Mouse (Mus musculus) subcutaneous adipose tissue, adult 2 months (tissue): Measurements from ENCODE around the gene Atf6b. TPM values are rescaled to one million over a fixed set of nuclear protein-coding genes. Genes with fewer than 3 reads are reported as not detected.

Experiments used
- polyA plus RNA-seq: library from polyadenylated mRNA; depleted of rRNA; stranded (reverse); fragments of >200 nt; gene quantifications from 2 replicates; pipeline ENCODE4 v1.2.3, GENCODE M21; 2012; ENCODE audit warnings: low replicate concordance; rRNA removed

The Atf6b gene
- polyA plus RNA-seq: 65.5 and 103 TPM in 2 replicates

GRCm38 (mm10) chr17:34646906-34647787, at the start of gene Atf6b:
Atf6b (plus strand) TSS chr17:34647146.

GRCm38 (mm10) chr17:34597566-34598095, 49.3 kb upstream of the Atf6b start, which contains the start of gene Ager:
Ager (plus strand) TSS chr17:34597862.

GRCm38 (mm10) chr17:34603375-34604060, 43.4 kb upstream of the Atf6b start, which contains the start of gene Rnf5:
Rnf5 (minus strand) TSS chr17:34603690.

GRCm38 (mm10) chr17:34604061-34604508, 42.9 kb upstream of the Atf6b start, which contains the start of gene Agpat1:
Agpat1 (plus strand) TSS chr17:34604262.

GRCm38 (mm10) chr17:34615871-34616270, 31.1 kb upstream of the Atf6b start, which contains the start of gene Egfl8:
Egfl8 (minus strand) TSS chr17:34615971.

GRCm38 (mm10) chr17:34627943-34628643, 18.9 kb upstream of the Atf6b start, which contains the start of gene Ppt2:
Ppt2 (minus strand) TSS chr17:34628510.

GRCm38 (mm10) chr17:34629221-34629751, 17.7 kb upstream of the Atf6b start, which contains the start of gene Prrt1:
Prrt1 (plus strand) TSS chr17:34629533.

GRCm38 (mm10) chr17:34644608-34645007, 2.3 kb upstream of the Atf6b start, which contains the start of gene Fkbpl:
Fkbpl (plus strand) TSS chr17:34644764.

GRCm38 (mm10) chr17:34670235-34670634, 23.3 kb downstream of the Atf6b start, which contains the start of gene Tnxb:
Tnxb (plus strand) TSS chr17:34670535.

Other genes with a start within 250 kb of the Atf6b start
- 0.94 and 1.8 TPM in 2 replicates for gene BC051142, start 248.3 kb upstream of the Atf6b start, polyA plus RNA-seq
- 0.40 TPM in 1 of 2 replicates, not detected in the other for gene Btnl4, start 169.8 kb upstream of the Atf6b start, polyA plus RNA-seq
- gene Btnl6, start 129.8 kb upstream of the Atf6b start, polyA plus RNA-seq: not detected in 2 replicates
- gene Notch4, start 82.9 kb upstream of the Atf6b start, polyA plus RNA-seq: 22.4 and 68.7 TPM in 2 replicates
- 14.5 and 19.6 TPM in 2 replicates for gene Gpsm3, start 57.3 kb upstream of the Atf6b start, polyA plus RNA-seq
- 51.4 and 93.8 TPM in 2 replicates for gene Pbx2, start 55.9 kb upstream of the Atf6b start, polyA plus RNA-seq
- 2.8 and 4.0 TPM in 2 replicates for gene Ager, start 49.3 kb upstream of the Atf6b start, polyA plus RNA-seq
- gene Rnf5, start 43.5 kb upstream of the Atf6b start, polyA plus RNA-seq: 90.6 and 100 TPM in 2 replicates
- 234 and 241 TPM in 2 replicates for gene Agpat1, start 42.9 kb upstream of the Atf6b start, polyA plus RNA-seq
- gene Egfl8, start 31.2 kb upstream of the Atf6b start, polyA plus RNA-seq: 5.7 and 6.5 TPM in 2 replicates
- 51.8 and 56.8 TPM in 2 replicates for gene Ppt2, start 18.6 kb upstream of the Atf6b start, polyA plus RNA-seq
- gene Prrt1, start 17.6 kb upstream of the Atf6b start, polyA plus RNA-seq: 3.7 and 6.6 TPM in 2 replicates
- gene Fkbpl, start 2.4 kb upstream of the Atf6b start, polyA plus RNA-seq: 6.4 and 7.2 TPM in 2 replicates
- 90.8 and 117 TPM in 2 replicates for gene Tnxb, start 23.4 kb downstream of the Atf6b start, polyA plus RNA-seq
- gene C4b, start 96.7 kb downstream of the Atf6b start, polyA plus RNA-seq: 136 and 385 TPM in 2 replicates
- gene Cyp21a1, start 157.4 kb downstream of the Atf6b start, polyA plus RNA-seq: 0.26 and 1.6 TPM in 2 replicates
- 37.5 and 44.6 TPM in 2 replicates for gene Stk19, start 189.8 kb downstream of the Atf6b start, polyA plus RNA-seq
- 65.8 and 69.5 TPM in 2 replicates for gene Dxo, start 189.9 kb downstream of the Atf6b start, polyA plus RNA-seq
- 92.6 and 103 TPM in 2 replicates for gene Skiv2l, start 203.1 kb downstream of the Atf6b start, polyA plus RNA-seq
- gene Nelfe, start 203.2 kb downstream of the Atf6b start, polyA plus RNA-seq: 26.6 and 41.9 TPM in 2 replicates
- 75.6 and 198 TPM in 2 replicates for gene Cfb, start 215.4 kb downstream of the Atf6b start, polyA plus RNA-seq
- gene Zbtb12, start 232.3 kb downstream of the Atf6b start, polyA plus RNA-seq: 7.5 and 24.8 TPM in 2 replicates
- not detected in 2 replicates for gene Gm20547, start 234.9 kb downstream of the Atf6b start, polyA plus RNA-seq